Mouse (Mus musculus): ENCODE measurements around the gene Uaca. TPM values are rescaled to one million over a fixed set of nuclear protein-coding genes. Genes with fewer than 3 reads are reported as not detected.
A peak's percentile ranks its signal among the peaks of the same experiment; 100 is the strongest.

Uaca gene
- total and polyA plus RNA-seq, 3 experiments = 10.6 to 53.5 (median 42.7) TPM

DNA sequence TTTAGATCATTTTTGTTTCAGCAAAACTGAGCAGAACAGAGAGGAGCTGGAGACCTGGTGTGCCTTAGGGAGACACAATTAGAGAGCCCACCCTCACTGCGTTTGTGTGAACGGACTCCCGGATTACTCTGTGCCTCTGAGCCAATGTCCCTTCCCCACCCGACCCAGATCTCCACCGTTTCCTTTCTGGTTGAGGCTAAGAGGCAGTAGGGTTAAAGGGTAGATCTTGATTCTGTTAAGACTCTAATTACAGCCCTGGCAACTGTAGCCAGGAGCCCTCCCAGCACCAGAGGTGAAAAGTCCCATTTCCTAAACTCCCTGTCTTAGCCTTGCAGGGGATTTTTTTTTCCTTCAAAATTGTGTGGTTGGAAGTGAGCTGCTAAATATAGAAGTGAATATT lies 47.1 kb downstream of the Uaca start:
- no peak for DNase-seq
- Histone ChIP-seq H3K27ac (peak overlapping the region; percentile 95), H3K27me3 (ENCODE audit: control insufficient read depth, insufficient read depth, low read length) (no peaks in the 10 kb centered on the region), H3K79me2 (replicated peaks; ENCODE audit: control insufficient read depth, insufficient read depth, low read length) (peaks cover 4% of the 10 kb centered on the region), H3K9ac (ENCODE audit: low read depth, low read length) (peak overlapping the region; percentile 25; the same call in 1 of the 2 replicates), H3K36me3 (ENCODE audit: control insufficient read depth, insufficient read depth, low read length) (peaks cover 12% of the 10 kb centered on the region), H3K4me3 (peak overlapping the region; percentile 7; the same call in 1 of the 2 replicates), H3K4me1 (ENCODE audit: control insufficient read depth, insufficient read depth, low read length) (peaks cover 33% of the 10 kb centered on the region)
- TF ChIP-seq EP300 (IDR thresholded peaks at IDR 0.05; ENCODE audit: insufficient read depth, low read depth, low read length) (no peak), POLR2A (IDR thresholded peaks at IDR 0.05; ENCODE audit: insufficient read depth, low read depth, low read length) (0 out of 2 replicates have a peak, but pooled peaks have one; percentile 34)
- WGBS = 33% methylated on average over 5 of the region's 5 CpGs
- intact Hi-C loops (cut with DNase I) = no loop called here

DNA sequence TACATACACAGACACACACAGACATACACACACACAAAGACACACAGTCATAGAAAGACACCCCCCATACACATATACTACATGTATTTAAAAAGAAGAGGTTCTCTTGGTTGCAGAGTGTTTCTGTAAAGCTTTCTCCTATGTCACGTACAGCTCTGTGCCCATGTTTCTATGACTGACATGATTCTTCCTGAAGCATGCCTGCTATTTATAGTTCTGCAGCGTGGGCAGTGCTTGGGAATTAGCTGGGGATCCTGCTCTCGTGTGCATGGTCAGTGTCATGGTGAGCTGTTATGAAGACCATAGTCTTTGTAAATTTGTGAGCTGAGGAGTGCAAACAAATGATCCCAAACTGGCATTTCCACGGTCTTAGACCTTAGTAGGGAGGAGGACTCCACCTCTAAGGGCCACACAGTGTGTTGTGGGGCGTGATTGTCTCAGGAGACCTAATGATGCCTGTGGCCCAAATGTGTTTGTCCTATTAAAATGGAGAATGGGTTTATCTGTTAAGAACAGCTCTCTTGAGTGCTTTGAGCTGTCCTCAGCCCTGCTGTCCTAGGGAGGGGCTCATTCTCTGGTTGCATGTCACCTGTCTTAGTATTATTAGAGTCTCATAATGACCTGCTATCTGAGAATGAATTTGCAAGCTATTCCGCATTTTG lies 49.2 kb downstream of the Uaca start:
- TF ChIP-seq EP300 (IDR thresholded peaks at IDR 0.05; ENCODE audit: insufficient read depth, low read depth, low read length) = no peak
- TF ChIP-seq POLR2A (IDR thresholded peaks at IDR 0.05; ENCODE audit: insufficient read depth, low read depth, low read length) = no peak
- TF ChIP-seq CTCF (IDR thresholded peaks at IDR 0.05) = no peak
- no peak overlapping the region for H3K27ac ChIP-seq
- intact Hi-C loops (cut with DNase I) = no loop called here
- H3K79me2 ChIP-seq (replicated peaks; ENCODE audit: control insufficient read depth, insufficient read depth, low read length) = peaks cover 4% of the 10 kb centered on the region
- no peak overlapping the region for H3K9ac ChIP-seq (ENCODE audit: low read depth, low read length)
- H3K4me3 ChIP-seq = no peak overlapping the region
- no peak for DNase-seq
- peaks cover 28% of the 10 kb centered on the region for H3K4me1 ChIP-seq (ENCODE audit: control insufficient read depth, insufficient read depth, low read length)
- peaks cover 12% of the 10 kb centered on the region for H3K36me3 ChIP-seq (ENCODE audit: control insufficient read depth, insufficient read depth, low read length)
- WGBS = 40% methylated on average over 6 of the region's 6 CpGs
- no peaks in the 10 kb centered on the region for H3K27me3 ChIP-seq (ENCODE audit: control insufficient read depth, insufficient read depth, low read length)

DNA sequence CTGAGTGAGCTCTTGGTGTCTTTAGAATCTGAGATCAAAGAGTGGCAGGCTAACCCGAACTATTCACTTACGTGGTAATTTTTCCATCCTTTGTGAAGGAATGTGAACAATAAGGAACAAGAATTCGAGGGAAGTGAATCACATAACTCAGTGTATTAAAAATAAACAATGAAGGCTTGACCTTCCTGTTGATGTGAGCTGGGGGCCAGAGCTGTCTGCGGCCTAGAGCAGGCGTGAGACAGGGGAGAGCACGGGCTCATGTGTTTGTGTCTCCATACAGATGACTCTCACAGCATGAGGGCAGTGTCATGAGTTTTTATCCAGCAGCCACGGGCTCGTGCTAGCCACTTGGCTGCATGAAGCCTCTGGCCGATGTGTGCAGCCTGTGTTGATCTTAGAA lies 54.4 kb downstream of the Uaca start:
- DNase-seq = peak in 1 of 2 experiments; percentile 37
- peaks cover 2% of the 10 kb centered on the region; the same call in 1 of the 2 replicates for H3K79me2 ChIP-seq (replicated peaks; ENCODE audit: control insufficient read depth, insufficient read depth, low read length)
- peak overlapping the region; percentile 80 for H3K27ac ChIP-seq
- TF ChIP-seq CTCF (IDR thresholded peaks at IDR 0.05) (no peak), POLR2A (IDR thresholded peaks at IDR 0.05; ENCODE audit: insufficient read depth, low read depth, low read length) (peak; percentile 51; the same call in 1 of the 2 replicates), EP300 (IDR thresholded peaks at IDR 0.05; ENCODE audit: insufficient read depth, low read depth, low read length) (0 out of 2 replicates have a peak, but pooled peaks have one; percentile 56)
- peaks cover 4% of the 10 kb centered on the region; the same call in 1 of the 2 replicates for H3K36me3 ChIP-seq (ENCODE audit: control insufficient read depth, insufficient read depth, low read length)
- WGBS = 40% methylated on average over 9 of the region's 9 CpGs
- H3K4me1 ChIP-seq (ENCODE audit: control insufficient read depth, insufficient read depth, low read length) = peaks cover 17% of the 10 kb centered on the region
- intact Hi-C loops (cut with DNase I) = loop anchor here (1.0 kb wide), 1 partner anchor 10 kb away; no protein-coding TSS in a partner anchor
- H3K27me3 ChIP-seq (ENCODE audit: control insufficient read depth, insufficient read depth, low read length) = no peaks in the 10 kb centered on the region
- no peak overlapping the region; the same call in 1 of the 2 replicates for H3K9ac ChIP-seq (ENCODE audit: low read depth, low read length)
- H3K4me3 ChIP-seq = no peak overlapping the region

DNA sequence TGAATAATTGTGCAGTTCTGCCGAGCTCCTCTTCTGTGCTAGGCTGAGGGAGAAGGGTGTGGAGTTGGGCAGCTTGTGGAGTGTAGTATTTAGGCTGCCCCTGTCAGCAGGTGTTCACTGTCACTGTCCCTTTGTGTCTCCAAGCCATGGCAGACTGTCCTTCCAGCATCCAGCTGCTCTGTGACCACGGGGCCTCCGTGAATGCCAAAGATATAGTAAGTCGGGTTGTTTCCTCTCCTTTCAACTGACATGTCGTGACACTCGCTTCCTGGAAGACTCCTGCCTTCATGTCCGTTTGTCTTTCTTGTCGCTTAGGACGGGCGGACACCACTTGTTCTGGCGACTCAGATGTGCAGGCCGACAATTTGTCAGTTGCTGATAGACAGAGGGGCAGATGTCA lies 55.6 kb downstream of the Uaca start:
- Histone ChIP-seq H3K9ac (ENCODE audit: low read depth, low read length) (no peak overlapping the region; the same call in 1 of the 2 replicates), H3K27me3 (ENCODE audit: control insufficient read depth, insufficient read depth, low read length) (no peaks in the 10 kb centered on the region), H3K79me2 (replicated peaks; ENCODE audit: control insufficient read depth, insufficient read depth, low read length) (no peaks in the 10 kb centered on the region), H3K36me3 (ENCODE audit: control insufficient read depth, insufficient read depth, low read length) (0 out of 2 replicates have a peak, but pooled peaks cover 2% of the 10 kb centered on the region), H3K27ac (peak overlapping the region; percentile 80), H3K4me3 (no peak overlapping the region), H3K4me1 (ENCODE audit: control insufficient read depth, insufficient read depth, low read length) (peaks cover 16% of the 10 kb centered on the region)
- no peak for TF ChIP-seq POLR2A (IDR thresholded peaks at IDR 0.05; ENCODE audit: insufficient read depth, low read depth, low read length)
- no peak for TF ChIP-seq EP300 (IDR thresholded peaks at IDR 0.05; ENCODE audit: insufficient read depth, low read depth, low read length)
- no peak for TF ChIP-seq CTCF (IDR thresholded peaks at IDR 0.05)
- DNase-seq = no peak
- intact Hi-C loops (cut with DNase I) = no loop called here
- 46% methylated on average over 12 of the region's 12 CpGs for WGBS

DNA sequence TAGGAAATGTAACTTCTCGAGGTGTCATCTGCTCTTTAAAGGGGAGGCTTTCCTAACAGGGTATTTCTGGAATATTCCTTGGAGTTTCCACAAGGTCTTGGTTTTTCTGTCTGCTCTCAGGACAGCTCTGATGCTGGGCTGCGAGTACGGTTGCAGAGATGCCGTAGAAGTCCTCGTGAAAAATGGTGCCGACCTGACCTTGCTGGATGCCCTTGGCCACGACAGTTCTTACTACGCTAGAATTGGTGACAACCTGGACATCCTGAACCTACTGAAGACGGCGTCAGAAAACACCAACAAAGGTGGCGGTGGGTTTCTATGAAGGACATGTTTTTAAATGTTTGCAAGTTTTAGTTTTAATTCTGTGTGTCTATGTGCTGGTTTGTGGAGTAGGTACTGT lies 59.9 kb downstream of the Uaca start:
- Histone ChIP-seq H3K36me3 (ENCODE audit: control insufficient read depth, insufficient read depth, low read length) (0 out of 2 replicates have a peak, but pooled peaks cover 2% of the 10 kb centered on the region), H3K9ac (ENCODE audit: low read depth, low read length) (no peak overlapping the region), H3K27me3 (ENCODE audit: control insufficient read depth, insufficient read depth, low read length) (no peaks in the 10 kb centered on the region), H3K79me2 (replicated peaks; ENCODE audit: control insufficient read depth, insufficient read depth, low read length) (no peaks in the 10 kb centered on the region), H3K4me3 (no peak overlapping the region), H3K4me1 (ENCODE audit: control insufficient read depth, insufficient read depth, low read length) (peaks cover 5% of the 10 kb centered on the region), H3K27ac (no peak overlapping the region)
- WGBS = 91% methylated on average over 11 of the region's 11 CpGs
- intact Hi-C loops (cut with DNase I) = no loop called here
- TF ChIP-seq POLR2A (IDR thresholded peaks at IDR 0.05; ENCODE audit: insufficient read depth, low read depth, low read length) = no peak
- TF ChIP-seq CTCF (IDR thresholded peaks at IDR 0.05) = no peak
- TF ChIP-seq EP300 (IDR thresholded peaks at IDR 0.05; ENCODE audit: insufficient read depth, low read depth, low read length) = no peak
- no peak for DNase-seq

DNA sequence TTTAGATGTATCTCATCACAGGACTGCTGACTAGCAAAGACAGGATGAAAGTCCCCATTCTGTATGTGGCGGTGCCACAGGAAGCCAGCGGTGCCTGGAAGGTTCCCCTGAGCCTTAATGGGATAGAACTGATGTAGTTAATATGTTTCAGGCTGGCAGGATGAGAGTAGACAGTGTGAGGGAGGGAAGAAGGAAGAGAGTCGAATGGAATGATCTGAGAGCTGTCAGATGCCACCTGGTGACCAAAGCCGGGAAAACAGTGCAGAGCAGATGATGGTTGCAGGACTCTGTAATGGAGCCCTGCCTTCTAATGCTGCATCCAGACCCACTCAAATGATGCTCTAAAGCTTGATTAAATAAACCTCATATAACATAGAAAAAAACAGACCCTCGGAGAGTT lies 63.5 kb downstream of the Uaca start:
- Histone ChIP-seq H3K4me1 (ENCODE audit: control insufficient read depth, insufficient read depth, low read length) (peaks cover 3% of the 10 kb centered on the region; the same call in 1 of the 2 replicates), H3K27me3 (ENCODE audit: control insufficient read depth, insufficient read depth, low read length) (no peaks in the 10 kb centered on the region), H3K4me3 (no peak overlapping the region), H3K79me2 (replicated peaks; ENCODE audit: control insufficient read depth, insufficient read depth, low read length) (no peaks in the 10 kb centered on the region), H3K9ac (ENCODE audit: low read depth, low read length) (no peak overlapping the region), H3K36me3 (ENCODE audit: control insufficient read depth, insufficient read depth, low read length) (no peaks in the 10 kb centered on the region), H3K27ac (peak overlapping the region; percentile 16; the same call in 1 of the 2 replicates)
- 27% methylated on average over 5 of the region's 5 CpGs for whole genome bisulfite sequencing
- DNase-seq = peak in 1 of 2 experiments; percentile 71
- TF ChIP-seq EP300 (IDR thresholded peaks at IDR 0.05; ENCODE audit: insufficient read depth, low read depth, low read length) = peak; percentile 79; the same call in 1 of the 2 replicates
- TF ChIP-seq POLR2A (IDR thresholded peaks at IDR 0.05; ENCODE audit: insufficient read depth, low read depth, low read length) = no peak
- peak; percentile 82 for TF ChIP-seq CTCF (IDR thresholded peaks at IDR 0.05)
- intact Hi-C loops (cut with DNase I) = loop anchor here (1.0 to 5.0 kb wide), 4 partner anchors 39 to 141 kb away; partner anchors contain the start of gene Uaca

Measured in heart, adult 2 months (tissue).